Mouse (Mus musculus): ENCODE data around the gene Arhgef3. TPM values are rescaled to one million over a fixed set of nuclear protein-coding genes. Genes with fewer than 3 reads are reported as not detected.
"Not testable (repeated sequence)": the region's sequence is repeated elsewhere in the genome, so short reads cannot be mapped to it uniquely, and the experiment has no call there.

Gene Arhgef3
- polyA plus RNA-seq, 1 experiment from 2014 or later: 6.4 TPM

DNA sequence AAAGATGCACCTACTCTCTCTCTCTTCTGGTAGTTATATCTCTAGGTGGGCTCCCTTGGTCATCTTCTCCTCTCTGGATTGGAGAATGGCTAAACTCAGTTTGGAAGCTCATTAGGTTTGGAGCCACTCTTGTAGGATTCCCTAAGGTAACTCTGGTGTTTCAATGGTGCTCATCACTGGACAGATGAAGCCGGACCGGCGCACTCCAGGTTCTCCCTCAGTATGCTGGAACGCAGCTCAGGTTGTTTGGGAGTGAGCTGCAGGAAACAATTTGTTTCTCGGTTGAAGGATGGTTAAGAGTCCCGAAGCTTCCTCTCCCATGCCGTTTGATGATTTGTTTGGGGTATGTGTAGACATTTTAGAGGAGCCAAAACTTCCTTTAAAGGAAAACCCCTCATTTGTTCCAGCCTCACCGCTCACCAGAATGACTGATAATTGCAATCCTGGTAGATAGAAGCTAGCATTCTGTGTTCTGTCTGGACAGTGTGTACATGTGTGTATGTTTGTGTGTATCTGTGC lies 124.0 kb downstream of the Arhgef3 start:
- no peak overlapping the region for H3K4me3 ChIP-seq (ENCODE audit: low read depth, low read length)
- H3K36me3 ChIP-seq (ENCODE audit: control insufficient read depth, insufficient read depth, low read length): no peaks in the 10 kb centered on the region
- no peak for DNase-seq (ENCODE audit: low spot score)
- H3K4me2 ChIP-seq: no peak overlapping the region; the same call in 1 of the 2 replicates
- H3K9ac ChIP-seq (ENCODE audit: low read depth, low read length): no peak overlapping the region
- no peak for ATAC-seq (replicated peaks; ENCODE audit: low FRiP score)
- H3K4me1 ChIP-seq (replicated peaks; ENCODE audit: control insufficient read depth, insufficient read depth, low read length): peaks cover 3% of the 10 kb centered on the region; the same call in 1 of the 2 replicates
- H3K9me3 ChIP-seq (ENCODE audit: control insufficient read depth, low read length): no peaks in the 10 kb centered on the region
- H3K27ac ChIP-seq (ENCODE audit: low read depth, low read length): no peak overlapping the region
- no peaks in the 10 kb centered on the region for H3K27me3 ChIP-seq (replicated peaks; ENCODE audit: control insufficient read depth, insufficient read depth, low read length)
- 70% methylated on average over 8 of the region's 8 CpGs for WGBS

DNA sequence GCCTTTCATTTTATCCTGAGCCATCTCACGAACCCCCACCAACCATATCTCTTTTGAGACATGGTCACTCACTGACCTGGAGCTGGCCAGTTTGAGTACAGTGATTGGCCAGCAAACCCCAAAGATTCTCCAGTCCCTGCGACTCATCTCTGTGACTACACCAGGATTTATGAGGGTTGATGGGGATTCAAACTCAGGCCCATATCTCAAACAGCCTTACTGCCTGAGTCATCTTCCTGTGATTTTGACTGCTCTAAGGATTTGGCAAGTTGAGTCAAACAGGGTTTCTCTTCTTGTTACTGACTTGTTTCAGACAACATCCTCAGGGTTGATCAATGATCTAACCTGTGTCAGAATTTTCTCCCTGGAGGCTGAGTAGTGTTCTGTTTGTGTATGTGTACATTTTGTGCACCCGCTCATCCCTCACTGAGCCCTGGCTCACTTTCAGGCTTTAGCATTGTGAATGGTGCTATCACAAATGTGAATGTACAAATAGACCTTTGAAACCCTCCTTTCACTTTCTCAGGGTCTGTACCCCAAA lies 124.9 kb downstream of the Arhgef3 start:
- no peaks in the 10 kb centered on the region for H3K36me3 ChIP-seq (ENCODE audit: control insufficient read depth, insufficient read depth, low read length)
- H3K4me1 ChIP-seq (replicated peaks; ENCODE audit: control insufficient read depth, insufficient read depth, low read length): peaks cover 3% of the 10 kb centered on the region; the same call in 1 of the 2 replicates
- H3K9ac ChIP-seq (ENCODE audit: low read depth, low read length): no peak overlapping the region
- H3K9me3 ChIP-seq (ENCODE audit: control insufficient read depth, low read length): no peaks in the 10 kb centered on the region
- no peak overlapping the region for H3K27ac ChIP-seq (ENCODE audit: low read depth, low read length)
- ATAC-seq (replicated peaks; ENCODE audit: low FRiP score): no peak
- H3K4me2 ChIP-seq: no peak overlapping the region
- no peaks in the 10 kb centered on the region for H3K27me3 ChIP-seq (replicated peaks; ENCODE audit: control insufficient read depth, insufficient read depth, low read length)
- WGBS: 67% methylated on average over 3 of the region's 3 CpGs
- DNase-seq (ENCODE audit: low spot score): no peak
- no peak overlapping the region for H3K4me3 ChIP-seq (ENCODE audit: low read depth, low read length)

DNA sequence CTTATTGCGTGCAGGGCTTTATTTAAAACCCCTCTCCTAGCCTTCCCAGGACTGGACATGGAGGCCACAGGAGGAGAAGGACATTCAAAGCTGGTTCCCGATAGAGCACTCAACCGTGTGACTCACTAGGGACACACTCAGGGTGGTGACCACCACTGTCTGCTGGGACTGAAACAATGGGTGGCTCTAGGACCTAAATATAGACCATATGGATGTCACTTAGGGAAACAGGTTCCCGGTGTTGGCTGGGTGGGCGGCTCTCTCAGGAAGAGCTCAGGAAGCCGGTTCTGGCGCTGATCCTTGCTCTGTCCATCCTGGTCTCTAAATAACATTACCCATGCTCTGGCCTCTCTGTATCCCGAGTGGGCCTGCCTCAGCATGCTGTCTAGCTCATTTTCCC lies 127.6 kb downstream of the Arhgef3 start:
- peaks cover 3% of the 10 kb centered on the region; the same call in 1 of the 2 replicates for H3K4me1 ChIP-seq (replicated peaks; ENCODE audit: control insufficient read depth, insufficient read depth, low read length)
- no peak overlapping the region for H3K4me2 ChIP-seq
- H3K27me3 ChIP-seq (replicated peaks; ENCODE audit: control insufficient read depth, insufficient read depth, low read length): no peaks in the 10 kb centered on the region
- no peak overlapping the region for H3K9ac ChIP-seq (ENCODE audit: low read depth, low read length)
- DNase-seq (ENCODE audit: low spot score): no peak
- WGBS: 71% methylated on average over 8 of the region's 8 CpGs
- H3K36me3 ChIP-seq (ENCODE audit: control insufficient read depth, insufficient read depth, low read length): no peaks in the 10 kb centered on the region
- H3K9me3 ChIP-seq (ENCODE audit: control insufficient read depth, low read length): no peaks in the 10 kb centered on the region
- ATAC-seq (replicated peaks; ENCODE audit: low FRiP score): no peak
- H3K27ac ChIP-seq (ENCODE audit: low read depth, low read length): no peak overlapping the region
- H3K4me3 ChIP-seq (ENCODE audit: low read depth, low read length): no peak overlapping the region

GRCm38 (mm10) chr14:27242769-27243168 lies 128.1 kb downstream of the Arhgef3 start:
- H3K4me3 ChIP-seq (ENCODE audit: low read depth, low read length): no peak overlapping the region
- no peak overlapping the region for H3K27ac ChIP-seq (ENCODE audit: low read depth, low read length)
- no peak overlapping the region for H3K4me2 ChIP-seq
- peaks cover 3% of the 10 kb centered on the region; the same call in 1 of the 2 replicates for H3K4me1 ChIP-seq (replicated peaks; ENCODE audit: control insufficient read depth, insufficient read depth, low read length)
- no peak overlapping the region for H3K9ac ChIP-seq (ENCODE audit: low read depth, low read length)
- no peak for DNase-seq (ENCODE audit: low spot score)
- no peaks in the 10 kb centered on the region for H3K9me3 ChIP-seq (ENCODE audit: control insufficient read depth, low read length)
- no peaks in the 10 kb centered on the region for H3K27me3 ChIP-seq (replicated peaks; ENCODE audit: control insufficient read depth, insufficient read depth, low read length)
- WGBS: 83% methylated on average over 2 of the region's 2 CpGs
- ATAC-seq (replicated peaks; ENCODE audit: low FRiP score): no peak
- H3K36me3 ChIP-seq (ENCODE audit: control insufficient read depth, insufficient read depth, low read length): no peaks in the 10 kb centered on the region

- no peak overlapping the region for H3K9ac ChIP-seq (ENCODE audit: low read depth, low read length)
- no peaks in the 10 kb centered on the region for H3K36me3 ChIP-seq (ENCODE audit: control insufficient read depth, insufficient read depth, low read length)
- 70% methylated on average over 5 of the region's 5 CpGs for WGBS
- no peak for ATAC-seq (replicated peaks; ENCODE audit: low FRiP score)
- H3K27me3 ChIP-seq (replicated peaks; ENCODE audit: control insufficient read depth, insufficient read depth, low read length): no peaks in the 10 kb centered on the region
- no peaks in the 10 kb centered on the region for H3K9me3 ChIP-seq (ENCODE audit: control insufficient read depth, low read length)
- no peak for DNase-seq (ENCODE audit: low spot score)
- H3K4me2 ChIP-seq: no peak overlapping the region
- H3K4me1 ChIP-seq (replicated peaks; ENCODE audit: control insufficient read depth, insufficient read depth, low read length): no peaks in the 10 kb centered on the region
- no peak overlapping the region for H3K4me3 ChIP-seq (ENCODE audit: low read depth, low read length)
- no peak overlapping the region for H3K27ac ChIP-seq (ENCODE audit: low read depth, low read length)
Measured at GRCm38 (mm10) chr14:27243585-27243984, 128.9 kb downstream of the Arhgef3 start.

DNA sequence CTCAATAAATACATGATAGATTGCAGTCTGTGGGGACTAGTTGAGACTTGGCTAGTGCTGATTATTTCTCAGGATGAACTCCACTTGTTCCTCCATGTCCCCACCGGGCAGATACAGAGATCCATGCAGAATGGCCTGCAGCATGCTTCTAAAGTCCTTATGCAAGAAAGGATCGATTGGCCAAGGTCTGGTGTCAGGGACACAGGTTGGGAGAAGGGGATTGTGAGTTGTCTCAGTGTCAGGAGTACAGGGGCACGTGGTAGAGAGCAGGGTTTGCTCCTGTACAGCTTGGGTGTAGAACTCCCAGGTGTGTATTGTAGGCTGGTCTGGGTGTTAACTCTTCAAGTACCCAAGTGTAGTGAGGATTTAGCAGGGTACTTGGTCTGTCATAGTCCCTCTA lies 130.2 kb downstream of the Arhgef3 start:
- Histone ChIP-seq H3K4me1 (replicated peaks; ENCODE audit: control insufficient read depth, insufficient read depth, low read length) (no peaks in the 10 kb centered on the region), H3K4me2 (no peak overlapping the region), H3K4me3 (ENCODE audit: low read depth, low read length) (no peak overlapping the region), H3K36me3 (ENCODE audit: control insufficient read depth, insufficient read depth, low read length) (no peaks in the 10 kb centered on the region), H3K27ac (ENCODE audit: low read depth, low read length) (no peak overlapping the region), H3K9me3 (ENCODE audit: control insufficient read depth, low read length) (no peaks in the 10 kb centered on the region), H3K9ac (ENCODE audit: low read depth, low read length) (no peak overlapping the region), H3K27me3 (replicated peaks; ENCODE audit: control insufficient read depth, insufficient read depth, low read length) (no peaks in the 10 kb centered on the region)
- 75% methylated on average over 3 of the region's 3 CpGs for WGBS
- DNase-seq (ENCODE audit: low spot score) (no peak), ATAC-seq (replicated peaks; ENCODE audit: low FRiP score) (no peak)

GRCm38 (mm10) chr14:27246424-27246823 lies 131.7 kb downstream of the Arhgef3 start:
- no peaks in the 10 kb centered on the region for H3K4me1 ChIP-seq (replicated peaks; ENCODE audit: control insufficient read depth, insufficient read depth, low read length)
- H3K27me3 ChIP-seq (replicated peaks; ENCODE audit: control insufficient read depth, insufficient read depth, low read length): no peaks in the 10 kb centered on the region
- no peak overlapping the region for H3K9ac ChIP-seq (ENCODE audit: low read depth, low read length)
- no peak overlapping the region for H3K27ac ChIP-seq (ENCODE audit: low read depth, low read length)
- H3K4me2 ChIP-seq: no peak overlapping the region
- 80% methylated on average over 5 of the region's 5 CpGs for WGBS
- DNase-seq (ENCODE audit: low spot score): no peak
- H3K9me3 ChIP-seq (ENCODE audit: control insufficient read depth, low read length): no peaks in the 10 kb centered on the region
- no peak overlapping the region for H3K4me3 ChIP-seq (ENCODE audit: low read depth, low read length)
- no peaks in the 10 kb centered on the region for H3K36me3 ChIP-seq (ENCODE audit: control insufficient read depth, insufficient read depth, low read length)
- ATAC-seq (replicated peaks; ENCODE audit: low FRiP score): no peak

GRCm38 (mm10) chr14:27246948-27247347 lies 132.2 kb downstream of the Arhgef3 start:
- H3K4me1 ChIP-seq (replicated peaks; ENCODE audit: control insufficient read depth, insufficient read depth, low read length); H3K4me2 ChIP-seq; DNase-seq (ENCODE audit: low spot score); H3K36me3 ChIP-seq (ENCODE audit: control insufficient read depth, insufficient read depth, low read length); H3K27ac ChIP-seq (ENCODE audit: low read depth, low read length); ATAC-seq (replicated peaks; ENCODE audit: low FRiP score); H3K4me3 ChIP-seq (ENCODE audit: low read depth, low read length); H3K27me3 ChIP-seq (replicated peaks; ENCODE audit: control insufficient read depth, insufficient read depth, low read length); H3K9ac ChIP-seq (ENCODE audit: low read depth, low read length); H3K9me3 ChIP-seq (ENCODE audit: control insufficient read depth, low read length): not testable (repeated sequence)
- WGBS: 89% methylated on average over 9 of the region's 10 CpGs

GRCm38 (mm10) chr14:27249121-27249520 lies 134.4 kb downstream of the Arhgef3 start:
- 80% methylated on average over 1 of the region's 1 CpGs for WGBS
- H3K4me1 ChIP-seq (replicated peaks; ENCODE audit: control insufficient read depth, insufficient read depth, low read length): no peaks in the 10 kb centered on the region
- DNase-seq (ENCODE audit: low spot score): no peak
- H3K9ac ChIP-seq (ENCODE audit: low read depth, low read length): no peak overlapping the region
- no peak for ATAC-seq (replicated peaks; ENCODE audit: low FRiP score)
- no peaks in the 10 kb centered on the region for H3K27me3 ChIP-seq (replicated peaks; ENCODE audit: control insufficient read depth, insufficient read depth, low read length)
- no peak overlapping the region for H3K27ac ChIP-seq (ENCODE audit: low read depth, low read length)
- H3K4me2 ChIP-seq: no peak overlapping the region
- no peaks in the 10 kb centered on the region for H3K36me3 ChIP-seq (ENCODE audit: control insufficient read depth, insufficient read depth, low read length)
- H3K4me3 ChIP-seq (ENCODE audit: low read depth, low read length): no peak overlapping the region
- no peaks in the 10 kb centered on the region for H3K9me3 ChIP-seq (ENCODE audit: control insufficient read depth, low read length)
